Mouse (Mus musculus) MEL (cell line): Measurements from ENCODE around the gene Serhl. TPM values are rescaled to one million over a fixed set of nuclear protein-coding genes. Genes with fewer than 3 reads are reported as not detected.

Source experiments
- DNase-seq: peaks from one replicate; pipeline ENCODE4 v3.0.0; 2011; ENCODE audit warnings: low read depth, low spot score
- H3K27ac ChIP-seq: 2 replicates; pipeline ENCODE4 v1.5.1; 2012; ENCODE audit warnings: low read depth, mild to moderate bottlenecking, control low read depth, low read length, moderate library complexity; ENCODE audit not compliant: control insufficient read depth
- H3K27me3 ChIP-seq, 2 experiments: fragments of 150-350 bp in 1 of 2; sonication (generic) in 1 of 2; 2 replicates each; pipeline ENCODE4 v1.6.1; 2012; ENCODE audit warnings: low read length in 2 of 2, mild to moderate bottlenecking in 2 of 2, improper control_type of control experiment in 1 of 2, moderate library complexity in 1 of 2; ENCODE audit not compliant: insufficient read depth in 2 of 2, control insufficient read depth in 1 of 2
- H3K36me3 ChIP-seq, 2 experiments: 2 replicates each; pipeline ENCODE4 v1.6.1; 2012 to 2014; ENCODE audit warnings: low read length in 2 of 2, improper control_type of control experiment in 1 of 2, inconsistent platforms in 1 of 2, mild to moderate bottlenecking in 1 of 2; ENCODE audit not compliant: insufficient read depth in 2 of 2, control insufficient read depth in 1 of 2
- H3K4me1 ChIP-seq, 2 experiments: fragments of 150-350 bp in 1 of 2; sonication (generic) in 1 of 2; 2 replicates each; pipeline ENCODE4 v1.6.1; 2012; ENCODE audit warnings: low read length in 2 of 2, improper control_type of control experiment in 1 of 2, mild to moderate bottlenecking in 1 of 2; ENCODE audit not compliant: insufficient read depth in 2 of 2, control insufficient read depth in 1 of 2
- H3K4me3 ChIP-seq, 2 experiments: fragments of 150-350 bp in 1 of 2; sonication (generic) in 1 of 2; 2 replicates each; pipeline ENCODE4 v1.5.1; 2012; ENCODE audit warnings: low read depth in 2 of 2, low read length in 2 of 2, mild to moderate bottlenecking in 2 of 2, moderate library complexity in 2 of 2, control low read depth in 1 of 2, improper control_type of control experiment in 1 of 2; ENCODE audit not compliant: control insufficient read depth in 1 of 2, insufficient read depth in 1 of 2
- H3K79me2 ChIP-seq: 2 replicates; pipeline ENCODE4 v1.6.1; 2012; ENCODE audit warnings: mild to moderate bottlenecking, low read length, moderate library complexity; ENCODE audit not compliant: control insufficient read depth, poor library complexity, insufficient read depth
- H3K9ac ChIP-seq: 2 replicates; pipeline ENCODE4 v1.6.1; 2012; ENCODE audit warnings: low read depth, mild to moderate bottlenecking, control low read depth, low read length, moderate library complexity; ENCODE audit not compliant: control insufficient read depth, poor library complexity, severe bottlenecking
- H3K9me3 ChIP-seq: fragments of 150-350 bp; sonication (generic); replicated peaks from 2 replicates; pipeline ENCODE4 v1.6.1; 2012; ENCODE audit warnings: mild to moderate bottlenecking, low read length, improper control_type of control experiment, moderate library complexity; ENCODE audit not compliant: insufficient read depth
- BHLHE40 ChIP-seq: IDR thresholded peaks from 2 replicates; pipeline ENCODE4 v1.6.1; 2012; ENCODE audit warnings: low read depth, mild to moderate bottlenecking, inconsistent platforms, low read length, improper control_type of control experiment, borderline replicate concordance
- CHD1 ChIP-seq: IDR thresholded peaks from 2 replicates; pipeline ENCODE4 v1.6.1; 2012; ENCODE audit warnings: low read depth, mild to moderate bottlenecking, inconsistent platforms, low read length, improper control_type of control experiment
- CHD2 ChIP-seq: IDR thresholded peaks from 2 replicates; pipeline ENCODE4 v1.6.1; 2011; ENCODE audit warnings: low read length, improper control_type of control experiment
- CTCF ChIP-seq, 3 experiments: IDR thresholded peaks in 2 of 3; conservative IDR thresholded peaks in 1 of 3; 2 replicates each; pipeline ENCODE4 v1.5.1; 2011 to 2012; ENCODE audit warnings: low read length in 3 of 3, low read depth in 2 of 3, mild to moderate bottlenecking in 2 of 3, improper control_type of control experiment in 1 of 3, inconsistent platforms in 1 of 3, mixed read lengths in 1 of 3, moderate library complexity in 1 of 3; ENCODE audit not compliant: control insufficient read depth in 1 of 3, insufficient read depth in 1 of 3, poor library complexity in 1 of 3, severe bottlenecking in 1 of 3
- E2F4 ChIP-seq: IDR thresholded peaks from 2 replicates; pipeline ENCODE4 v1.6.1; 2011; ENCODE audit warnings: low read depth, low read length, improper control_type of control experiment, borderline replicate concordance
- ETS1 ChIP-seq: IDR thresholded peaks from 2 replicates; pipeline ENCODE4 v1.6.1; 2012; ENCODE audit warnings: low read depth, mild to moderate bottlenecking, inconsistent platforms, low read length, improper control_type of control experiment, moderate library complexity
- GATA1 ChIP-seq: IDR thresholded peaks from 2 replicates; pipeline ENCODE4 v1.6.1; 2011; ENCODE audit warnings: low read depth, low read length, improper control_type of control experiment
- JUND ChIP-seq: IDR thresholded peaks from 2 replicates; pipeline ENCODE4 v1.6.1; 2011; ENCODE audit warnings: low read depth, mild to moderate bottlenecking, improper control_type of control experiment, low read length
- KAT2A ChIP-seq: conservative IDR thresholded peaks from 2 replicates; pipeline ENCODE4 v1.6.1; 2012; ENCODE audit warnings: low read depth, low read length, improper control_type of control experiment, inconsistent platforms
- MAFK ChIP-seq: IDR thresholded peaks from 2 replicates; pipeline ENCODE4 v1.6.1; 2011; ENCODE audit warnings: low read depth, mild to moderate bottlenecking, low read length, improper control_type of control experiment, borderline replicate concordance
- MAX ChIP-seq: IDR thresholded peaks from 2 replicates; pipeline ENCODE4 v1.6.1; 2011; ENCODE audit warnings: low read length, improper control_type of control experiment
- MAZ ChIP-seq: IDR thresholded peaks from 2 replicates; pipeline ENCODE4 v1.6.1; 2012; ENCODE audit warnings: low read depth, mild to moderate bottlenecking, inconsistent platforms, low read length, improper control_type of control experiment
- MEF2A ChIP-seq: IDR thresholded peaks from 2 replicates; pipeline ENCODE4 v1.6.1; 2014; ENCODE audit warnings: low read depth, mild to moderate bottlenecking, inconsistent platforms, low read length, improper control_type of control experiment; ENCODE audit not compliant: poor library complexity, insufficient replicate concordance, severe bottlenecking; ENCODE audit errors: extremely low read depth
- MYB ChIP-seq: IDR thresholded peaks from 2 replicates; pipeline ENCODE4 v1.6.1; 2011; ENCODE audit warnings: mild to moderate bottlenecking, low read depth, low read length, improper control_type of control experiment
- MYC ChIP-seq: IDR thresholded peaks from 2 replicates; pipeline ENCODE4 v1.6.1; 2011; ENCODE audit warnings: low read depth, mild to moderate bottlenecking, low read length, improper control_type of control experiment, moderate library complexity
- NELFE ChIP-seq: IDR thresholded peaks from 2 replicates; pipeline ENCODE4 v1.6.1; 2011; ENCODE audit warnings: low read depth, low read length, improper control_type of control experiment
- NRF1 ChIP-seq: IDR thresholded peaks from 2 replicates; pipeline ENCODE4 v1.6.1; 2014; ENCODE audit warnings: low read depth, mild to moderate bottlenecking, inconsistent platforms, low read length, improper control_type of control experiment, moderate library complexity; ENCODE audit not compliant: poor library complexity, insufficient read depth, severe bottlenecking
- POLR2A ChIP-seq, 2 experiments: IDR thresholded peaks; 2 replicates each; pipeline ENCODE4 v1.6.1; 2011 to 2012; ENCODE audit warnings: low read length in 2 of 2, mild to moderate bottlenecking in 2 of 2, control low read depth in 1 of 2, improper control_type of control experiment in 1 of 2, low read depth in 1 of 2, moderate library complexity in 1 of 2; ENCODE audit not compliant: control insufficient read depth in 1 of 2, insufficient read depth in 1 of 2, poor library complexity in 1 of 2
- POLR2AphosphoS2 ChIP-seq: IDR thresholded peaks from 2 replicates; pipeline ENCODE4 v1.6.1; 2011; ENCODE audit warnings: low read length, improper control_type of control experiment
- RAD21 ChIP-seq: IDR thresholded peaks from 2 replicates; pipeline ENCODE4 v1.6.1; 2011; ENCODE audit warnings: mild to moderate bottlenecking, low read depth, low read length, improper control_type of control experiment
- SIN3A ChIP-seq: IDR thresholded peaks from 2 replicates; pipeline ENCODE4 v1.6.1; 2012; ENCODE audit warnings: low read length, improper control_type of control experiment, inconsistent platforms
- TAL1 ChIP-seq: IDR thresholded peaks from 2 replicates; pipeline ENCODE4 v1.6.1; 2012; ENCODE audit warnings: mild to moderate bottlenecking, inconsistent platforms, low read length, moderate library complexity, mixed read lengths
- TCF12 ChIP-seq: IDR thresholded peaks from 2 replicates; pipeline ENCODE4 v1.6.1; 2014; ENCODE audit warnings: low read depth, mild to moderate bottlenecking, inconsistent platforms, low read length, improper control_type of control experiment, moderate library complexity
- UBTF ChIP-seq: IDR thresholded peaks from 2 replicates; pipeline ENCODE4 v1.6.1; 2012; ENCODE audit warnings: low read depth, mild to moderate bottlenecking, inconsistent platforms, low read length, improper control_type of control experiment, moderate library complexity, borderline replicate concordance; ENCODE audit not compliant: insufficient read depth
- USF1 ChIP-seq: IDR thresholded peaks from 2 replicates; pipeline ENCODE4 v1.6.1; 2014; ENCODE audit warnings: low read depth, mild to moderate bottlenecking, inconsistent platforms, low read length, improper control_type of control experiment, moderate library complexity
- USF2 ChIP-seq, 2 experiments: IDR thresholded peaks; 2 replicates each; pipeline ENCODE4 v1.6.1; 2011 to 2012; ENCODE audit warnings: improper control_type of control experiment in 2 of 2, low read length in 2 of 2, borderline replicate concordance in 1 of 2, inconsistent platforms in 1 of 2, low read depth in 1 of 2, mild to moderate bottlenecking in 1 of 2; ENCODE audit not compliant: insufficient read depth in 1 of 2
- ZC3H11A ChIP-seq: IDR thresholded peaks from 2 replicates; pipeline ENCODE4 v1.6.1; 2012; ENCODE audit warnings: low read depth, mild to moderate bottlenecking, inconsistent platforms, low read length, improper control_type of control experiment
- ZNF384 ChIP-seq: IDR thresholded peaks from 2 replicates; pipeline ENCODE4 v1.6.1; 2012; ENCODE audit warnings: low read depth, mild to moderate bottlenecking, inconsistent platforms, low read length, improper control_type of control experiment
- polyA plus RNA-seq, 2 experiments: library from polyadenylated mRNA; stranded (reverse) in 1 of 2; unstranded in 1 of 2; fragments of >175 nt in 1 of 2; fragments of >200 nt in 1 of 2; gene quantifications; 2 replicates each; pipeline versions ENCODE4 v1.2.1 to v1.2.4; 2012; ENCODE audit warnings: low replicate concordance in 2 of 2, low read depth in 1 of 2; ENCODE audit not compliant: insufficient read length in 2 of 2, insufficient read depth in 1 of 2, missing spikeins in 1 of 2
- total RNA-seq: library from RNA; depleted of rRNA; stranded (reverse); fragments of 300-350 nt; gene quantifications from 2 replicates; pipeline ENCODE4 v1.2.3, GENCODE M21; 2012

The Serhl gene
- total and polyA plus RNA-seq, 3 experiments, result 19.6 to 57.3 TPM; not detected in 1

DNA sequence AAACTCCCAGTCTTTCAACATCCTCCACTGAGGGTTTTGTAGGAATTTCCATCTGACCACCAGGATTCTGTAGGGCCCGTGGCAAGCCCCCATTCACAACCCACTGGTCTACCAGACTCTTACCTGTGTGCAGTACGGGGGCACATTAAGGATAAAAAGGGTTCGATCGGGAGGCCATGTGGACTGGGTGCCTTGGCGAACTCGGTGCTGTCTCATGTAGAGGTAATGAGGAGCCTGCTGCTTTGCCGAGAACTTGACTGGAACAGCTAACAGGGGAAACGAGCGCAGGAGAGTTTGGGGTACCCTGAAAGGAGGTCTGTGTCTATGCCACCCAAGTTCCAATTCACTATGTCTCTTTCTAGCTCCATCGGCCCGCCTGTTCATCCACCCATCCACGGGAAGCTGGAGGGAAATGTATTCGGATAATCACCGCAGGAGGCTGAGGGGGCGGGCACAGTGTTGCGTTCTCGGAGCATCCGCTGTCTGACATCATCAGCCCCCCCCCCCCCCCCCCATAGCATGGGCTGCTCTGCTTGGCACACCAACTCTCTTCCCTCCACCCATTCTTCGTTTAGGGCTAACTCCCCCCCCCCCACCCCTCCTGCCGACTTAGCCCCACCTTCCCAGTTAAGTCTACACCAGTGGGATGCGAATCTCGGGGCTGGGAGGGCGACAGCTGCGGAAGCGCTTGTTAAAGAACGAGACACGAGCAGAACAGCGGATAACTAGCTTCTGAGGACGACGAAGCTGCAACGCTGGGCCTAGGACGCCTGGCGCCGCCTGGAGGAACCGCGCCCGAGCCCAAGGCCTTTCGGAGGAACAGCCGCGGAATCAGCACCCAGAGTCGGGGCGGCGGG is 32.6 kb downstream of the Serhl start:
- TF ChIP-seq MAZ (peak; percentile 46; the same call in 1 of the 2 replicates), ZC3H11A (no peak)
- TF ChIP-seq, all 39 proteins: peak for 1
- peak; percentile 88 for DNase-seq
- peak overlapping the region; percentile 74 to 99 for H3K4me3 ChIP-seq
- H3K9me3 ChIP-seq, result no peaks in the 10 kb centered on the region
- peaks cover 24% of the 10 kb centered on the region for H3K79me2 ChIP-seq
- H3K9ac ChIP-seq, result peak overlapping the region; percentile 96
- peak overlapping the region; percentile 73 for H3K27ac ChIP-seq
- no peaks in the 10 kb centered on the region for H3K4me1 ChIP-seq
- H3K36me3 ChIP-seq, result peaks cover 5 to 6% of the 10 kb centered on the region in 2 experiments
- no peaks in the 10 kb centered on the region for H3K27me3 ChIP-seq

DNA sequence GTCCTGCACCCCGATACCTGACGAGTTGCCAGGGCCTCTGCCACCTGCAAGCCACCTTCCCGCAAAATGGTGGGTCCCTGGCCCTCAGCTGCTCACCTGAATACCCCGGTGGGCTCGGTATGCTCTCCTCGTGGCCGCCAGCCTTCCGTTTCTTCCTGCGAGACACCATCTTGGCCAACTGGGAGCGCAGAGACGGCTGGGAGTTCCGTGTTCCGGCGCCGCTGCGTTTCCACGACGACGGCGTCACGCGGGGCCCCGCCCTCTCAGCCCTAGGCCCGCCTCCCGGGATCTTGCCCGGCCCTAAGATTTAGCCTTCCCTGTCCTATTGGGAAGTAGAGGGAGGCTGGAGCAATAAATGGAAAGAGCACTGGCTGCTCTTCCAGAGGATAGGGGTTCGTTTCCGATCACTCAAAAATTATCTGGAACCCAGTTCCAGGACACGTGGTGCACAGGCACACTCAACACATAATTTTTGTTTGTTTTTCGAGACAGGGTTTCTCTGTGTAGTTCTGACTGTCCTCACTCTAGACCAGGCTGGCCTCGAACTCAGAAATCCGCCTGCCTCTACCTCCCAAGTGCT is 33.4 kb downstream of the Serhl start, which contains the start of gene Rrp7a:
Gene Rrp7a, minus strand, starts transcription at position 236 of the 580 bp plus-strand sequence.
- Histone ChIP-seq H3K9ac (peak within 1 kb of the TSS; percentile 96), H3K79me2 (peaks cover 24% of the 10 kb centered on the region), H3K27me3 (no peaks in the 10 kb centered on the region), H3K9me3 (no peaks in the 10 kb centered on the region), H3K36me3 (peaks cover 5 to 6% of the 10 kb centered on the region in 2 experiments), H3K4me3 (peak within 1 kb of the TSS; percentile 74 to 99), H3K27ac (peak within 1 kb of the TSS; percentile 73), H3K4me1 (no peaks in the 10 kb centered on the region)
- peak; percentile 90 for DNase-seq
- TF ChIP-seq CHD2 (no peak), BHLHE40 (no peak), MYC (no peak), RAD21 (no peak), TAL1 (no peak), ETS1 (no peak), CHD1 (no peak), SIN3A (peak; percentile 97), NRF1 (no peak), TCF12 (peak; percentile 22; the same call in 1 of the 2 replicates), USF2 (IDR thresholded peaks at IDR 0.05; ENCODE audit: borderline replicate concordance in 1 of 2, insufficient read depth in 1 of 2, low read depth in 1 of 2, low read length in 2 of 2) (no peak), MAX (peak; percentile 48), MAFK (no peak), POLR2A (IDR thresholded peaks at IDR 0.05; ENCODE audit: control insufficient read depth in 1 of 2, insufficient read depth in 1 of 2, low read depth in 1 of 2, low read length in 2 of 2, poor library complexity in 1 of 2) (peak; percentile 63 to 82; a peak in 3 of 4 replicates), MEF2A (no peak), ZC3H11A (no peak), JUND (no peak), ZNF384 (no peak), USF1 (peak; percentile 78), UBTF (no peak), POLR2AphosphoS2 (peak; percentile 41; the same call in 1 of the 2 replicates), KAT2A (no peak; the same call in 1 of the 2 replicates), MAZ (no peak), NELFE (peak; percentile 77), E2F4 (no peak), GATA1 (no peak), MYB (no peak), CTCF (IDR thresholded peaks at IDR 0.05 in 2 of 3, conservative IDR thresholded peaks at IDR 0.05 in 1 of 3; ENCODE audit: control insufficient read depth in 1 of 3, insufficient read depth in 1 of 3, low read depth in 2 of 3, low read length in 3 of 3, poor library complexity in 1 of 3, severe bottlenecking in 1 of 3) (no peak)
